Mouse (Mus musculus) thymus, adult 2 months (tissue): ENCODE measurements around the gene Ucp3.

Source experiments
- CTCF ChIP-seq: fragments of 200-500 bp; IDR thresholded peaks from 2 replicates; pipeline ENCODE4 v1.5.1; 2012; ENCODE audit warnings: mild to moderate bottlenecking, control low read depth, low read length, moderate library complexity, borderline replicate concordance; ENCODE audit not compliant: control insufficient read depth, poor library complexity, insufficient read depth; ENCODE audit errors: extremely low read depth
- POLR2A ChIP-seq: fragments of 200-500 bp; IDR thresholded peaks from 2 replicates; pipeline ENCODE4 v1.6.1; 2012; ENCODE audit warnings: mild to moderate bottlenecking, low read length, control low read depth, moderate library complexity; ENCODE audit not compliant: control insufficient read depth, poor library complexity, insufficient read depth; ENCODE audit errors: extremely low read depth

GRCm38 (mm10) chr7:100463194-100463593, 9.6 kb upstream of the Ucp3 start:
- TF ChIP-seq POLR2A (no peak), CTCF (no peak)
